Mouse (Mus musculus) brain, adult 2 months (tissue): ENCODE data around the gene Plekhg1.

Source experiments
- DNase-seq: peaks from one replicate; pipeline ENCODE4 v3.0.0; 2011; ENCODE audit warnings: low read depth, low spot score

The Plekhg1 gene

DNA sequence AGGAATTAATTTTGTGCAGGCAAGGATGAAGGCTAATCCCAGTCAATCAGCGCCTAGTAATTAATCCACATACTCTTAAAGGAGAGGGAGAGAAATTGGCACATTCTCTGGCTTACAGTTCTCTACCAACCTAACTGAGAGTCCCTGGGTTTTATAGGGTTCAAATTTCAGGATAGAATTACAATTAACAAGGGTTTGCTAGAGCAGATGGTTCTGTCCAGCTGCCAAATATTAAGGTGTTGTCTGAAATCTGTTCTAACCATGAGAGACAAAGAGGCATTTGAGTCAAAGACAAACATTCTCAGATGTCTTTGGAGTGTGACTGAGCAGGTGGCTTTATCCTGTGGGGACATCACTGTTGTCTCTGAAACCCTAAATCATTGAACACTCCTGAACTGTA lies 87.2 kb downstream of the Plekhg1 start:
- no peak for DNase-seq

DNA sequence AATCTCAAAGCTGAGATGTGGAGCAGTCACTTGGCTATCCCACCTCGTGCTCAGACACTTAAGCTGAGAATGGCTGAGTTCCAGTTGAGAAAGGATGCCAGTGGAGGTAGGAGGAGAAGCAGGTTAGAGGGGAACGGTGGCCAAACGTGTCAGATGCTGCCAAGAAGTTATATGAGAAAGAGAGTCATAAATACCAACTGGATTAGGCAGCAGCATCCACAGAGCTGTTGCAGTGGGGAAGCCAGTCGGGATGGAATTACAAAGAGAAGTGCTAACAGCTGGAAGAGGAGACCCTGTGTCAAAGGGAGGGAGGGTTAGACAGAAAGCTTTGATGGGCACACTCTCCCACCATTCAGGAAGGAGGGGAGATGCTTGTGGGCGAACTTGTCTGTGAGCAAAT lies 89.3 kb downstream of the Plekhg1 start:
- DNase-seq, result no peak

DNA sequence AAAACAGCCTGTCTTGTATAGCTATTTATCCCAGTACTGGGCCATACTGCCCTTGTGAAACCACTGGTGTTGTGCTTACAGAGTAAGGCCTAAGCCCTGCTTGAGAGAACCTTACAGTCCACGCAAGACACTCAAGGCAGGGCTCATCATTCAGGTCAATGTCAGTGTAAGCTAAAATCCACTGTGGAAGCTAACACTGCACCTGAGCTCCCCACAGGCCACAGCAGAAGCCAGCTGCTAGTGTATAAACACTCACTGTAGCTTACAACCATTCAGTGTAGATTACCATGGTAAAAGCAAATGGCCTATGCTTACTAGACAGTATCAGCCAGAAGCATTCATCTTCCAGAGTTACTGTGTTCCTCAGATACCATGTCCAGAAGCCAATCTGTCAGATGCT lies 90.5 kb downstream of the Plekhg1 start:
- no peak for DNase-seq

DNA sequence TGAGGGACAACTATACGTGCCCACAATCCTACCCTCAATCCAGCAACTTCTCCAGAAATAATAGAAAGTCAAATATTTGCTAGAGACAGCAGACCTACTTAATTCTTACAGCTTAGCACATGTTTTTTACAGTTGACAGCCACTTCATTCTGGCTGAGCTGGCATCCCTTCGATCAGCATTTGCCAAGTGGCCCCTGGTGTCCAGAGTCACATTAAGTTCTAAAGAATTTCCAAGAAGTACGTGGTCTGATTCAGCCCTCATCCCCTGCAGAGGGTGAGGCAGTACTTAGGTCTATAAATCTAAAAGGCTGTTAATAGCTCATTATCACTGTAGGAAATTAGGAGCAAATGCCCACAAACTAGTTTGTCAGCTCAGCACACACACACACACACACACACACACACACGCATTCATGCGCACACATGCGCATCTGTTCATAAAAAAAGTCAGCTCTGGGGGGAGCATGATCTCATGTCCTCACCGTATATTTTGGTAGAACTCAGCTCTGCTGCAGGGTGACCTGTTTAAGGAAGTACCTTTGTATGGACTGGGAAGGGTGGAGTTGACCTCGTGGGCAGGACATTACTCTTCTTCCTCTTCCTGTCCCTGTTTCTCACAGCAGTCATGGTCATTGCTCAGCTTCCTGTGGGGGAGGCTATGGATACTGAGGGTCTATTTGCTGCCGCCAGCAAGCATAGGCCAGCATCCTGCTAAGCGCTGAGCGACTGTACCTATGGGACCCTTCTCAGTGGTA lies 91.6 kb downstream of the Plekhg1 start:
- DNase-seq, result no peak

DNA sequence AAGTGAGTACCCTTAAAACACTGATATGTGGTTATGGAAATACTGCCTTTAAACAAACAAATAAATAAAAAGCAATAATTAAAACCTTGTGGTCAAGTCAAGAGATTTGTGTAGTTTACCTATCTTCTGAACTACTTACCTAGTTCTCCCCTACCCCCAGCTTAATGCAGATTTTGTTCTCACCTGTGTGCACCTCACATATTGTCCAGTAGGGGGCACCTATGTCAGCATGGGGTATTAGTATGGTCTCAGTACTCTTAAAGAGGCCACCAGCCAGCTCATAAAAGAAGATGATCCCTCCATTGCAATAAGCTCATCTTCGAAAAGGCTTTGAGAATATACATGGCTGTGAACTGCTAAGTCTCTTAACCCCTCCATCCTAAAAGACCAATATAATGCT lies 93.9 kb downstream of the Plekhg1 start:
- no peak for DNase-seq

DNA sequence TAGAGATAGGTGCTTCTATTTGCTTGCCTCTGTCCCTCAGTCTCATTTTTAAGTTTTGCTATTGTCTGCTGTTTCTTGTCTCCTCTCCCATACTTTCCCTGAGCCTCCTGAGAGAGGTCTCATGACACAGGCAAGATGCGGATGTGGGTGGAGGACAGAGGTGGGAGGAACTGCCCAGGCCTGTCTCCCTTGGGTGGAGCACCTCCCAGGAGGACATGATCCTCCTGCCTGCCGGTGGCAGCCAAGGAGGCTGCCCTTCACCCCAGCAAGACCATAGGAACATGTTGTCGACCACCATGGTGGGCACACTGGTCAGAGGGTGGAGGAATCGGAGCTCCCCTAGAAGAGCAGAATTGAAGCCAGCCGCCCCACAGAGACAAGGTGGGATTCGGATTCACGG lies 94.5 kb downstream of the Plekhg1 start:
- DNase-seq, result no peak

DNA sequence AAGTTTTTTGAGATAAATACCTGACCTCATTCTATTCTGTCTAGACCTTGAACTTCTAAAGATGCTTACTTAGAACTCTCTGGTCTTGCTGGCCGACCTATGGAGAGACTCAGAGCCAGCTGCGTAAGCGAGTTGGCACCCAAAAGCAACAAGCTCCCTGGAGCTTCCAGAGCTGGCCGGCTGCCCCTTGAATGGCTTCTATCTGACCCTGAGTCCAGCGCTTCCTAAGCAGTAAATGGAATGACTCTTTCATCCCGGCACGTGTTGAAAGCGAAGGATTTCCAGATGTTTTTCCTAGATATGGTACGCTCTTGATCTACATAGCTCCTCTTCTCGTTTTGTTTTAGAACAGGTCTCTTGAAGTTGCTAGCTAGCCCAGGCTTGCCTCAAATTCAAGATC lies 95.5 kb downstream of the Plekhg1 start:
- peak; percentile 21 for DNase-seq

DNA sequence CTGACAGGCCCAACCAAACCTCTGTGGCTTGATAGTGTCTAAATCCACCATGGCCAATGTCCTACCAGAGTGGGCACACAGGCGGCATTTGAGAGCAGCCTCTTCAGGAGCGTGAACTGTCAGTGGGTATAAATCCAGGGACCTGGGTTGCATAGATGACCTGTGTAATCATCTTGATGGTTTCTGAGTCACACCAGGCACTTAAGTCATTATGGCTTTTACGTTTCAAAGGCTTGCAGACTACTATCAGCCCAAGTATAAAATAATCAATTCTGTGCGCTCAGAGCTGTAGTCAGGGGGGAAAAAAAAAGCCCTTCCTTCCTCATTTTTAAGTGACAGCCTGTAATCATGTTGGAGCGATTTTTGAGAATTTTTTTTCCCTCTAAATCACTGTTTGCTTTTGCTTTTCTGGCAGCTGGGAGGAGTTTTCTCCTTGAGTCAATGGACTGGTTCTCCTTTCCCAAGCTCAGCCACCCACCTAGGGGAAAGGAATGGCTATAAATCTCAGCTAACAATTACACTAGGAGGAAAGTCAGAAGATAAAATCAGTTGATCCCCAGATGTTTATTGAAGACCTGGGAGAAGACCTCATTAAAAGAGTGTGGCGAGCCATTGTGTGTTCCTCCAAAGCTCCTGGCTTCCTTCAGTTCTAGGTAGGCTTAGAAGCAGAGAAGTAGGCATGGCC lies 99.7 kb downstream of the Plekhg1 start:
- no peak for DNase-seq

DNA sequence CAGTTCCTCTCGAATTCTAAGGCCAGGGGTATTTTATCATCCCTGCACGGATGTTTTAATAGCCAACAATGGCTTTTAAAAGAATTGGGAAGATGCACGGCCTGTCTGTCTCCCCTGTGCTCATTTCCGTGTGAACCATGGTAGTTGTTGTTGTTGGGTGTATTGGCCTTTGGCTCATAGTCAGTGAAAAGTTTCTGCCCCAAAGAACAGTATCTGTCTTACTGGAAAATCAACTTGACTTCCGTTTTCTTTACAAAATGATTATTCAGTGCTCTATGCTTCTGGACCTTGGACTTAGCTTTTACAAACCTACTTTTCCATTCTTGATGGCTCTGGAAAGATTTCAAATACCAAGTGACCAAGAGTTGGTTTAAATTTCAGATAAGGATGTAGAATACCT lies 104.3 kb downstream of the Plekhg1 start:
- no peak for DNase-seq

DNA sequence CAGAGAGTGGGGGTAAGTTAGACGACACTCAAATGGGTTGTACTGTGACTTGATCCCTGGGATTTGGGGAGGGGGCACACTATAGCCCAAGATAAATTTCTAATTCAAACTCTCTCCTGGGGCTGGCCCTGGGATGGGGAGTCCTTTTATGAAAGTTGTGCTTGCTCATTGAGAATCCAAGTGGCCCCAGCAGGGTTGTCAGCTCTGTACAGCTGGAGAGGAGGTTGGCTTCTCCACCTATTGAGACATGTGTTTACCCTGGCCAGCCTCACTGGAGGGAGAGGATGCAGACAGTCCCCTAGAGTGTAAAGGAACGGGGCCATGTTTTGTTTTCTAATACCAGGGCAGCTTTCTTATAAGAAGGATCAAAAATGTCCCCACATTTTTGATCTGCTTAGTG lies 106.9 kb downstream of the Plekhg1 start:
- DNase-seq, result no peak

DNA sequence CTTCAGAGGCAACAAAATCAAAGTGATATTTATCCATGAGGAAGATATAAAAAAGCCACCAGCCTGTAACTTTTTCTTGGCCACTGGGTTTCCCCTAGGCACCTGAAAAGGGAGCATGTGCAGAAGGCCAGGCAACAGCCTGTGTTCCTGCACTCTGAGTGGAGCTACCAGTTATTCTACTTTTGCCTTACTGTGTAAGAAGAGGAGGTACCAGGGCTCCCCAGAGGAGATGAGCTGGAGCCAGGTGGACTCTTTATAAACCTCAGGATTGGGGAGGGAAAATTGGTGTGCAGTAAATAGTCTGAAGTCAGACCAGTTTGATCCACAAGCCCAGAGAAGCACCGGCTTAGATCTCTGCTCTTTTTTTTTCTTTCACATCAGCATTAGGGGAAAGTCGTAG lies 111.3 kb downstream of the Plekhg1 start:
- DNase-seq, result no peak

DNA sequence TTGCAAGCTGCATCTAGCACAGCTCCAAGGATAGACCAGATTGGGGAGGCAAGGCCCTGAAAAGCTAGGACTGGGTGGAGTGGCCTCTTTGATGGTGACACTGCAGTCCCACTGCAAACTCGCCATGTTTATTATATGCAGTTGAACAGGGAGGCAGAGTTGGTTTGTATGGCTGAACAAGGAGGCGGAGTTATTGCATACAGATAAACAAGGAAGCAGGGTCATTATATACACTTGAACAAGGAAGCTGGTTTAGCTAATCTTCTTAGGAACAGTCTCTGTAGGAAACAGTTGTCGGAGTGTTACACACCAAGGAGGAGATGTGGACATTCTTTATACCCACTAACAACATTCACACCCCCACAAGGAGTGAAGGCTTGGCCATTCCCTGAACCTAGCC lies 112.6 kb downstream of the Plekhg1 start:
- DNase-seq, result no peak

DNA sequence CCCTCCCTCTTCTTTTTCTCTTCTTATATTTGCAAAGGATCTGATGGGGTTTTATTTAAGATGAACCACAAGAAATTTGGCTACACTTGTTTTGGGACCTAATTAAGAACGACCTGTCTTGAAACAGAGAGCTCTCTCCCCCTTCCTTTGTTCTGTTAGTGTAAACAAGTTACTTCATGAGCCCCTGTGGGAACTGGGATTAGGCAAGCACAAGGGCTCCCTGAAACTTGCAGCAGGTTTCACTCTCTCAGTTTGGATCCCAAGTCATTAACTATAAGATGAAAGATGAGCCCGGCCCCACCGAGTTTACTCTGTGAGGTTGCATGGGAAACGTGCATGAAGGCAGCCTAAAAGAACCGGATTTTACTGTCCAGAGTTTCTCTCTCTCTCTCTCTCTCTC lies 117.7 kb downstream of the Plekhg1 start:
- no peak for DNase-seq

DNA sequence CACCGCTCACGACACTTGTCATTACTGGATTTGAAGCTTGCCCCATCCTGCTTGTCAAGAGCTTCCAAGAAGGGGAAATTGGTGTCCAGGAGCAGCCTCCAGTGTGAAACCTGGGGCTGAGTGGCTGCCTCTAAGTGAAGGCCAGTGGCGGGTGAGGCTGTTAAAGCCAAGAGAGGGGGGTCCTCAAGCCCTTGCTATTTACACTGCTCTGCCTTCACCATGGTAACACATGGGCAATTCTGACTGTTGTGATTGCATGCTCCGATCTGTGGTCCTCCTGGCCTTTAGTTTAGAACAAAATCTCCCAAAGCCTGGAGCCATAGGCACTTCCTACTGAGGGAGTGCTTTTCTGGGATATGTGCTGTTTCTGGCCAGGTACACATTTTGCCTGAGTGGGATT lies 118.3 kb downstream of the Plekhg1 start:
- DNase-seq, result no peak

DNA sequence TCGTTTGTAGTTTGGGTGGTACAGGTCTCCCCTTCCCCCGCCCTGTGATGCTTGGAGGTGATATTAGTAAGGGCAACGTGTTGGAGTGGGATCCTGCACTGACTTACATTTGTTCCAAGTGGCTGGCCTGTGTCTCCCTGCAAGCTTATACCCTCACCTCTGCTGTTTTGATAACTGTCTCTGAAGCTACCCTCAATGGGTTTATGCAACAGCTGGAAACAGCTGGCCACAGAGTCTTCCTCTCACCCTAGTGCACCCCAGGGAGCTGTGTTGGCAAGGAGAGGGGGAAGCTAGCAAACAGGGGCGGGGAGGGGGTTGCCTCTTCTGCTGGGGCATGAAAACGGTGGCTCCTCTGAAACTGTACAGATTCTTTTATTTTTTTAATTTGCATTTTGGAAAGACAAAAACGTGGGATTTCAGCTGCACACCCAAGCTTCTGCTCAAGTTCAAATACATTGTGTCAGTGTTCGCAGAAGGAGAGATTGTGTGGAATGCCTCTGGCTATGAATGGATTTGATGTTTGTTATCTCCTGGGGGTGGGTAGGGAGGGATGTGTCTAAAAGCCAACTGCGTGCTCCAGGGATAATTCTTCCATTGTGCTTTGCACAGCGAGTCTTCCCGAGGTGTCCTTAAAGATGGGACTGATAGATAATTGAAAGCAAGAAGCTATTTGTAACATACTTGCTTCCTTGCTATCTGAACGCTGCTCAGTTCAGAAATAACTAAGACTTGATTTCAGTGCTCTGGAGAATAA lies 119.0 kb downstream of the Plekhg1 start:
- no peak for DNase-seq

DNA sequence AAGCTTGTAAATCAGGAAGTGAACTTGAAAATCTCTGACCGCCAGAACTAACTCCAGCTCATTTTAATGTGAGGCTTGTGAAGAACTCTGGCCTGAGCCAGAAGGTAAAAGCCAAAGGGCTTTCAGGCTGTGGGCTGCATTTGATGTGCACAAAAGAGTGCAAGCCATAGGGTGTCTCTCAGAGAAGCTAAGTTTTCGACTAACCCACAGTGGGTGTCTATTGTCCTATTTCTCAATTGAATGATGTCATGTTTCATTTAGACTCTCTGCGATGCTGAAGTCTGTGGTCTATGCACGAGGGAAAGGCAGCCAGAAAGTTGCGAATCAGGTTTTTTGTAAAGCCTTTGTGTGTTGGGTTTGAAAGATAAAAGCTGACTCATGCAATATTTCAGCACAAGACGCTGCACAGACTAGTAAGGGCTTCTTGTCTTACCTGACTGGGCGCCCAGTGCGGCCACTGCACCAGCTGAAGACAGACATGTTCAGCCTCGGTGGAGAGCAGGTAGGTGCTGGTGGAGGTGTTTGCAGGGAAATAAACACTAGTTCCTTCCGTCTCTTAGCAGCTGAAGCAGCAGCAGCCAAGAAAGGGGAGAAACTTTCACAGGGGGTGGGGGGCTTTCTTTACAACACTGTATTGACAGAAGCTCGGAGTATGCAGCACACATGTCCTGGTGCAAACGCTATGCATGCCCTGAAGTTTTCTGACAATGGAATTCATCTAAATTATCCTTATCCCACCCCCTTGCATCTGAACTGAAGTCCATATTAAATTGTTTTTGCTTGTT lies 123.4 kb downstream of the Plekhg1 start:
- DNase-seq, result peak; percentile 38

DNA sequence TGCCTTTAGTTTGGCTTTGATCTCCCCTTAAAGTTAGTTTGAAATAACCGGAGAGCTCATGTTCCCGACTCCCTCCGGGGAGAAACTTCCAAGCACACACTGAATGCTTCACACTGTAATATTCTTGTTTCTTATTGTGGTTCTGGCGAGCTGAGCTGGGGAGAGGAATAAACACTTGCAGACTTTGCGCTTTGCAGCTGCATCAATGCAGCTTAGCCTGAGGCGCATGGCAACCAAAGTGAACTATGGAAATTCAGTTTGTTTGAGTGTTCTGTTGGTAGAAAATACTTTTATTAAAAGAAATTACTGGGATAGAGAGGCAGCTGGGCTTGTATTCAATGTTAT lies 124.0 kb downstream of the Plekhg1 start:
- peak; percentile 18 for DNase-seq

DNA sequence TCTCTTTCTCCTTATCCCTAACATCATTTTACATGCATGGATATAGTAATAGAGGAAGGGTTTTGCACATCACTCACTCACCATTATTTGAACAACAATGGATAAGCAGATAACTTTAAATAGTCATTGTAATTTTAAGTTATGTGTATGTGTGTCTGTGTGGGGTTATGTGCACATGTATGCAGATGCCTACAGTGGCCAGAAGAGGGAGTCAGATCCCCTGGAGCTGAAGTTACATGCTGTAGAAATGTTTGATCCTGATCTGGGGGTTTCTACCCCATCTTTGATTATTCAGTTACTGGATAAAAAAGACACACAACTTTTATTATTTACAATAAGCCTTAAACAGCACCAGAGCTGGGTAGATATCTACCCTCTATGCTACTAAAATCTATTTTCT lies 127.1 kb downstream of the Plekhg1 start:
- DNase-seq, result no peak

DNA sequence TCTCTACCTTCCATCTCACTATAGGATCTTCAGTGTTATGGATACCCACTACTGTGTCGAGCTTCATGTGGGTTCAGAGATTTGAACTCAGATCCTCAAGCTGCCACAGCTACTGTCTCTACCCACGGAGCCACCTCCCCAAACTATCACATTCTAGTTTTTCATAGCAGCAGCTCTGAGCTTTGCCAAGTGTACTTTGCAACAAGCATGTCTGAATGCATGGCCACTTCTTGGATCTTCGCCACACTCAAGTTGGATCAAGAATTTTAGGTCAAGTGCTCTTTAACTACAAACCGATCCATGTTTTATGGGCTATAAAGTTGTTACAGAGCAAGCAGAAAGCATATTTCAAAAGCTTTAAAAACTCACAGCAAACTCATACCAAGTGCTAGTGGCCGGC lies 130.7 kb downstream of the Plekhg1 start:
- DNase-seq, result no peak

DNA sequence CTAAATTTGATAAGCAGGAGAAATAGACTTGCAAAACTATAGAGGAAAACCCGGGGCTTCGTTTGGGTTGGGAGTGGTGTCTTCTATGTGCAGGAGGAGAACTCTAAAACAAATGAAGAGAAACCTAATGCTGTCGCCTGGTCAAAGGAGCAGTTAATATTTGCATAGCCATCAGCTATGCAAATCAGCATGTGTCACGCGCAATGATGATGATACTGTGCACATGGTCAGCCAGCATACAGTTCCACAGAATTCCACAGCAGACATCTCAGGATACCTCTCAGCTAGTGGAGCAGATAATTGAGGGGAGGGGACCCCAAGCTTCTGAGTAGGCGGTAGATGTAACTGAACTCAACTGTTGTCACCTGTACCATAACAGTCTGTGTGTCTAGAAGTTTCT lies 133.3 kb downstream of the Plekhg1 start:
- DNase-seq, result no peak

DNA sequence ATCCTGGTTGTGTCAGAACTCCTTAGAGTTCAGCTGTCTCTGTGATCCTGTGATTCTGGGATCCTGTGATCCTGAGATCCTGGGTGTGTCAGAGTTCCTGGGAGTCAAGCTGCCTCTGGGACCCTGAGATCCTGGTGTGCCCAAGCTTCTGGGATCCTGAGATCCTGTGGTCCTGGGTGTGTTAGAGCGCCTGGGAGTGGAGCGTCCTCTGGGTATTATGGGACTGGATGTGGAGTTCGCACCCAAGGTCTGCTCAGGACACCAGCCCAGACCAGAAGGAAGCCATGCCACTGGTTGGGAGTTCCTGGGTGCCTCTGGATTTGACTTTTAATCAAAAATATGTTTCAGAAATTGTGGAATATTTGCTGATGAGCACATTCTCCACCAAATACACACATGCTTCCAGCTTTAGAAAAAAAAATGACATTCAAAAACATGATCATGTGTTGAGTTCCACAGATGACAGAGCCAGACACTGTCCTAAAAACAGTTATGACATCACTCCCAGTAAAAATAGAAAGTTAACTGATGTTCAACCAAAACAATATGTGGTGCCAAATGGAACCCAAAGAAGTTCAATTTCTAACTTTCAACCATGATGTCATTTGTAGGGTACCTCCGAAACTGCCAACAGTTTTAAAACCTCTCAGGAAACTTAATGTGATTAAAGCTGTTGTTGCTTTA lies 137.8 kb downstream of the Plekhg1 start:
- DNase-seq, result no peak

DNA sequence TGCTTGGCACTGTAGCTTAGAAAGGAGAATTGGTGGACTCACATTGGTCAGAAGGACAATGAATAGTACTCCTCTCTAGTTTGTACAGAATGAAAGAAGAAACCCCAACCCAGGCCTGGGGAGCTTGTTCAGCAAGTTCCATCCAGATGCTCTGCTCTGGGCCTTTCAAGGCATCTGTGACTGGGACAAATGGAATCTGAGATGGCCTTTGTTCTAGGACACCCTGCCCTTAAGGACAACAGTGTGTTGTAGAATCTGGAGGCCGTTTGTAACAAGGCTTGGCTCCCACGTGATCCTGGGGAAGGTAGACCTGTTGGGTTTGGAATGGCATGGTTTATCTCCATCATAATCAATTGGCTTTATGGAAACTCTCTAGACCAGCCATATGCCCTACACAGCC lies 141.0 kb downstream of the Plekhg1 start:
- DNase-seq, result peak; percentile 31
